Mouse (Mus musculus): ENCODE measurements around the gene Scap. TPM values are rescaled to one million over a fixed set of nuclear protein-coding genes. Genes with fewer than 3 reads are reported as not detected.

Scap gene
- polyA plus RNA-seq, 1 experiment from 2014 or later, result 28.4 TPM

GRCm38 (mm10) chr9:110431241-110431640, 98.2 kb downstream of the Scap start:
- H3K9ac ChIP-seq (replicated peaks; ENCODE audit: low read depth, low read length), result no peak overlapping the region
- peaks cover 21% of the 10 kb centered on the region for H3K36me3 ChIP-seq (ENCODE audit: control insufficient read depth, insufficient read depth, low read length)
- H3K9me3 ChIP-seq (ENCODE audit: control insufficient read depth, low read depth, low read length), result no peaks in the 10 kb centered on the region
- no peak overlapping the region for H3K27ac ChIP-seq (ENCODE audit: low read length)
- H3K4me3 ChIP-seq (ENCODE audit: low read depth, low read length), result no peak overlapping the region
- 76% methylated on average over 8 of the region's 8 CpGs for WGBS
- H3K4me1 ChIP-seq (ENCODE audit: control insufficient read depth, insufficient read depth, low read length), result no peaks in the 10 kb centered on the region
- no peaks in the 10 kb centered on the region for H3K27me3 ChIP-seq (ENCODE audit: control insufficient read depth, insufficient read depth, low read length)
- H3K4me2 ChIP-seq (replicated peaks; ENCODE audit: low read depth, low read length), result no peak overlapping the region
- ATAC-seq (ENCODE audit: insufficient number of reproducible peaks, insufficient read depth, low FRiP score, low read depth), result no peak

- H3K36me3 ChIP-seq (ENCODE audit: control insufficient read depth, insufficient read depth, low read length), result peaks cover 18% of the 10 kb centered on the region
- 95% methylated on average over 2 of the region's 2 CpGs for WGBS
- H3K27me3 ChIP-seq (ENCODE audit: control insufficient read depth, insufficient read depth, low read length), result no peaks in the 10 kb centered on the region
- H3K4me3 ChIP-seq (ENCODE audit: low read depth, low read length), result no peak overlapping the region
- no peaks in the 10 kb centered on the region for H3K9me3 ChIP-seq (ENCODE audit: control insufficient read depth, low read depth, low read length)
- no peak overlapping the region for H3K4me2 ChIP-seq (replicated peaks; ENCODE audit: low read depth, low read length)
- no peak overlapping the region for H3K9ac ChIP-seq (replicated peaks; ENCODE audit: low read depth, low read length)
- H3K27ac ChIP-seq (ENCODE audit: low read length), result no peak overlapping the region
- H3K4me1 ChIP-seq (ENCODE audit: control insufficient read depth, insufficient read depth, low read length), result no peaks in the 10 kb centered on the region
- ATAC-seq (ENCODE audit: insufficient number of reproducible peaks, insufficient read depth, low FRiP score, low read depth), result no peak
Measured at GRCm38 (mm10) chr9:110433045-110433444, 100.0 kb downstream of the Scap start.

Other genes starting within 250 kb of the Scap start
- 143 and 158 TPM in 2 replicates for gene Smarcc1, start 215.6 kb upstream of the Scap start, polyA plus RNA-seq (2014; fragmentation: Nextera tagmentation; extraction: Ambion mirVana)
- 123 and 125 TPM in 2 replicates for gene Dhx30, start 215.5 kb upstream of the Scap start, polyA plus RNA-seq (2014; fragmentation: Nextera tagmentation; extraction: Ambion mirVana)
- gene Cspg5, start 89.5 kb upstream of the Scap start, polyA plus RNA-seq (2014; fragmentation: Nextera tagmentation; extraction: Ambion mirVana), result 3.2 and 3.5 TPM in 2 replicates
- gene Elp6, start 28.1 kb upstream of the Scap start, polyA plus RNA-seq (2014; fragmentation: Nextera tagmentation; extraction: Ambion mirVana), result 23.6 and 25.5 TPM in 2 replicates
- gene Ptpn23, start 74.9 kb downstream of the Scap start, polyA plus RNA-seq (2014; fragmentation: Nextera tagmentation; extraction: Ambion mirVana), result 19.3 and 21.3 TPM in 2 replicates
- 9.6 and 13.1 TPM in 2 replicates for gene Ngp, start 86.5 kb downstream of the Scap start, polyA plus RNA-seq (2014; fragmentation: Nextera tagmentation; extraction: Ambion mirVana)
- 10.7 and 10.9 TPM in 2 replicates for gene Klhl18, start 143.4 kb downstream of the Scap start, polyA plus RNA-seq (2014; fragmentation: Nextera tagmentation; extraction: Ambion mirVana)
- gene Kif9, start 143.7 kb downstream of the Scap start, polyA plus RNA-seq (2014; fragmentation: Nextera tagmentation; extraction: Ambion mirVana), result 0.72 and 1.0 TPM in 2 replicates
- gene Setd2, start 199.3 kb downstream of the Scap start, polyA plus RNA-seq (2014; fragmentation: Nextera tagmentation; extraction: Ambion mirVana), result 59.6 and 61.7 TPM in 2 replicates

Measured in stomach, embryonic 14.5 days (tissue).